9 mouse cellular contexts compared by ENCODE assay signal in genomic region chr9:69907123-69907945, GRCm38 (mm10).
A peak's percentile ranks its signal among the peaks of the same experiment; 100 is the strongest.
DNase-seq lines count a peak whose midpoint lies in the region; ATAC-seq lines count a peak whose summit lies in the region.
"Had no signal": no experiment of that assay in that cellular context is flagged by ENCODE, and none has a peak within 500 bp of the region (broad histone marks: within the 10 kb centered on the region; RNA-seq: fewer than 3 reads in every experiment).

No protein-coding gene starts in this region.

- no peak overlapping the region for H3K27ac ChIP-seq in hindbrain, embryonic 16.5 days (ENCODE audit: low read depth, low read length)
- H3K27ac ChIP-seq in neural tube, embryonic 13.5 days (replicated peaks): peak overlapping the region; percentile 57

- peak overlapping the region; percentile 3; the same call in 1 of the 2 replicates for H3K4me3 ChIP-seq in hindbrain, embryonic 16.5 days (ENCODE audit: low read length)
- peak overlapping the region; percentile 10; the same call in 1 of the 2 replicates for H3K4me3 ChIP-seq in neural tube, embryonic 13.5 days

- DNase-seq in cerebellum, postnatal 10 days: peak; percentile 28 to 37
- no peak for DNase-seq in cerebellum, adult 18-20 months
- peak; percentile 10 for DNase-seq in kidney, postnatal 10 days
- no peak for DNase-seq in kidney, adult 11 months
- DNase-seq in right cerebral cortex, adult 2 months (ENCODE audit: low spot score in 2 of 2): no peak
- DNase-seq: lung, postnatal 36 days had no signal

- 0 out of 2 replicates have a peak overlapping the region, but pooled peaks have one; percentile 5 for H3K9ac ChIP-seq in hindbrain, embryonic 16.5 days (ENCODE audit: low read depth, low read length)
- peak overlapping the region; percentile 54; the same call in 1 of the 2 replicates for H3K9ac ChIP-seq in neural tube, embryonic 13.5 days

- no peaks in the 10 kb centered on the region; the same call in 1 of the 2 replicates for H3K27me3 ChIP-seq in hindbrain, embryonic 16.5 days (replicated peaks; ENCODE audit: control insufficient read depth, insufficient read depth, low read length)
- H3K27me3 ChIP-seq in neural tube, embryonic 13.5 days: peaks cover 48% of the 10 kb centered on the region

- peaks cover 3% of the 10 kb centered on the region for H3K4me1 ChIP-seq in hindbrain, embryonic 16.5 days (ENCODE audit: control insufficient read depth, insufficient read depth, low read depth, low read length)
- peaks cover 17% of the 10 kb centered on the region for H3K4me1 ChIP-seq in neural tube, embryonic 13.5 days (replicated peaks)

- no peaks in the 10 kb centered on the region for H3K9me3 ChIP-seq in hindbrain, embryonic 16.5 days (ENCODE audit: control insufficient read depth, low read length)
- no peaks in the 10 kb centered on the region for H3K9me3 ChIP-seq in neural tube, embryonic 13.5 days

- H3K36me3 ChIP-seq in hindbrain, embryonic 16.5 days (ENCODE audit: control insufficient read depth, insufficient read depth, low read length): no peaks in the 10 kb centered on the region
- H3K36me3 ChIP-seq in neural tube, embryonic 13.5 days: no peaks in the 10 kb centered on the region

- WGBS in hindbrain, embryonic 16.5 days: 28% methylated on average over 21 of the region's 21 CpGs
- WGBS in neural tube, embryonic 13.5 days: 4% methylated on average over 21 of the region's 21 CpGs

- H3K4me2 ChIP-seq in hindbrain, embryonic 16.5 days (ENCODE audit: low read length): peak overlapping the region; percentile 37
- peak overlapping the region; percentile 50 for H3K4me2 ChIP-seq in neural tube, embryonic 13.5 days

- ATAC-seq in hindbrain, embryonic 16.5 days: no peak
- ATAC-seq in neural tube, embryonic 13.5 days (ENCODE audit: low read depth): peak; percentile 65; the same call in 1 of the 2 replicates
- ATAC-seq in granulocyte monocyte progenitor cell, adult 5-6 weeks (replicated peaks; ENCODE audit: poor library complexity, severe bottlenecking): no peak

Comparison
In these comparisons a context has a peak if more than half of its experiments do, and no peak if none do; other contexts are left out.
1. DNase-seq: peak in cerebellum, postnatal 10 days (2 of 2) and kidney, postnatal 10 days (single experiment); none in cerebellum, adult 18-20 months (0 of 2), kidney, adult 11 months (single experiment) and right cerebral cortex, adult 2 months (0 of 2).